Mouse (Mus musculus) urinary bladder, postnatal 36 days (tissue): ENCODE measurements around the gene Six3.

Experiments
- DNase-seq, 2 experiments: peaks; one replicate each; pipeline ENCODE4 v3.0.0; 2022; ENCODE audit warnings: low spot score in 2 of 2, mixed read lengths in 1 of 2

The Six3 gene

DNA sequence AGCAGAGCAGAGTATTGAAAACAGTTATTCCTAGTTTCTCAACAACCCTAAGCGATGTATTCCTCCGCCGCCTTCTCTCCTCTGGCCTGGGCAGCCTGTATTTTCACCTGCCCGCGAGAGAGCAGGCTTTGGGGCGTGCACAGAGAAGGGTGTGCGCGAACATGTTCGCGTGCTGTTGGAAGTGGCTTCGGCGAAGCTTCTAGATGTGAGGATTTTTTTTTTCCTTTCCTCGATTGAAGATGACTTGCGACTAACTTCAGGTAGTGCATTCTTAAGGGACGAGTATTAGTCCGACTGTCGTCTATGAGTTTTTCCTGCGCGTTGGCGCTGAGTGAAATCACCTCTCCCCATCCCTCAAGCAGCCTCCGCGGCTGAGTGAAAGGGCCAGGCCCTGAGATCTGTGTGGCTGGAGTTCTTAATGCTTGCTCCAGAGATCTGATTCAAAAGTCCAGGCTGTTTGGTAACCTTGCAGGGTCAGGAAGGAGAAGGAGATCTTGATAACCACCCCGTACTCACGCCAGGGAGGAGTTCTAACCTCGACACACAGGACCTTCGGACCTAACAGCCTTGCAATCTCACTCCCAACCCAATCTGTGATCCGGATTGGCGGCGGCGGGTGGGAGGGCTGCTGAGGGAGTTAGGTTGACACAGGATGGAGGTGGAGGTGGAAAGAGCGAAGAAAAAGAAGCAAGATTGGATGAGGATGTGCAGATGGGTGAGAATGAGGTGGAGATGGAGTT lies 712 bp upstream of the Six3 start:
- DNase-seq: no peak

DNA sequence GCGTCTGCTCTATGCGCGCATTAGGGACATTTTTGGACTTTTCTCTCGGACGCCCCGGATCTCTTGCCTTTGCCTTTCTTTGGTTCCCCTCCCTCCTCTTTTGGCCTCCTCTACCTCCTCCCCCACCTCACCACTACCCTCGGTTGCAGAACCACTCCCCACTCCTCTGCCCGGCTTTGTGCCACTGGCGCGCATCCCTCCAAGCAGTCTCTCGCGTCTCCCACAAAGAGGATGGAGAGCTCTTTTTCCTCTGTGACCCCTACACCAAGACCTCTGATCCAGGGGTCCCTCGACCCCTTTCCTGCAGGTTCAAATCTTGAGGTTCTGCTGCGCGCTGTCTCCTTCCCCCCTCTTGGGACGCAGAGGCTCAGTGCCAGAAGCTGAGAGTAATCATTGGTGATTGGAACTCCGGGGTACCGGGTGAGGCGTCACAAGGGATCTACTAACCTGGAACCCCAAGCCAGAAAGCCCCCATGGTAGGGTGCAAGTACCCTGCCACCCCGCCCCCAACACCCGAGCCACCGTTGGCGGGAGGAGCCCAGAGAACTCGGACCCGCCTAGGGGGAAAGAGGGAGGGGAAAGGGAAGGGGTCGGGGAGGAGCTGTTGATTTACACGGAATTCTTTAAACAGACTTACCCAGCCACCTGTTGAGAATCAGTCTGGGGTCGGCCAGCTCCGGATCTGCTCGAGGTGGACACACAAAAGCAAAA lies 758 bp downstream of the Six3 start:
- no peak for DNase-seq

DNA sequence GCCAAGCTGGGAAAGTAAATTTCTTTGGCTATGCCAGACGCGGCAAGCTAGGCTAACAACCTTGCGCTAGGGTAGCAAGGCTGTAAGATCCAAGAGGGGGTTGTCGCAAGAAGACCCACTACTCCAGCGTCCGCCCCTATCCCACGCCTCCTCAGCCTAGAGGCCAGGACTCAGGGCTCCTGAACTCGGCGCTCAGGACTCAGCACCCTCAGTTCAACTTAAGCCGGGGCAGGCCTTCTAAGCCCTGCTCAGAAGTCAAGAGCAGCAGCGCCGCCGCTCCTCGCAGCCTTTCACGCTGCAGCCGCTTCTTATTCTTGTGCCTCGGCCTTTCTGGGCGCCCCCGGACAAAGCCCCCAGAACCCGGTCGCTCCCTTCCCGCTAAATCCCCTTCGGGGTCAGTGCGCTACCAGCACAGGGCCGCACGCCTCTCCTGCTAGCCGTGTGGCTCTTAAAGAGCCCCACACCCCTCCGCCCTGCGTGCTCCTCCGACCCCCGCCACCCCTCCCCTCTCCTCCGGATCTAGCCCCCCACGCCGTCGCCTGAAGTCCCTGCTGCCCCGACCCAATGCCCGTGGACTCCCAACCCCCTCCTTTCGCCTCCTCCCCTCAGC lies 1.4 kb downstream of the Six3 start:
- no peak for DNase-seq

DNA sequence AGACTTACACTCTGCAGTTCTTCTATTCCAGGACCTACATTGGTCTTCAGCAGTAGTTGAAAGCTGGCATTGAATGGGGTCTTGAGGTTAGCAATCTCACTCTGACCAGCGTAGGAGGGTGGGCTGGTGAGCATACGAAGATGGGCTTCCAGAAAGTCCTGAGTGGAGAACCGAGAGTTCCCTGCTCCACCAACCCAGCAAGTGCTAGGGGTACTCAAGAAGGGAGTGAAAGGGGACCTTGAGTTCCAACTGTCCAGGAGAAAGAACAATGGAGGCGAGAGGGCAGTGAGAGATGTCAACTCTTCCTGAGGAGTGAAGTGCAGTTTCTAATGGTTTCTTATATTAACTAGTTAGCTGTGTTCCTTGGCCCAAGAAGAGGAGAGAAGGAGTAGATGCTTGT lies 2.2 kb downstream of the Six3 start:
- DNase-seq: no peak

DNA sequence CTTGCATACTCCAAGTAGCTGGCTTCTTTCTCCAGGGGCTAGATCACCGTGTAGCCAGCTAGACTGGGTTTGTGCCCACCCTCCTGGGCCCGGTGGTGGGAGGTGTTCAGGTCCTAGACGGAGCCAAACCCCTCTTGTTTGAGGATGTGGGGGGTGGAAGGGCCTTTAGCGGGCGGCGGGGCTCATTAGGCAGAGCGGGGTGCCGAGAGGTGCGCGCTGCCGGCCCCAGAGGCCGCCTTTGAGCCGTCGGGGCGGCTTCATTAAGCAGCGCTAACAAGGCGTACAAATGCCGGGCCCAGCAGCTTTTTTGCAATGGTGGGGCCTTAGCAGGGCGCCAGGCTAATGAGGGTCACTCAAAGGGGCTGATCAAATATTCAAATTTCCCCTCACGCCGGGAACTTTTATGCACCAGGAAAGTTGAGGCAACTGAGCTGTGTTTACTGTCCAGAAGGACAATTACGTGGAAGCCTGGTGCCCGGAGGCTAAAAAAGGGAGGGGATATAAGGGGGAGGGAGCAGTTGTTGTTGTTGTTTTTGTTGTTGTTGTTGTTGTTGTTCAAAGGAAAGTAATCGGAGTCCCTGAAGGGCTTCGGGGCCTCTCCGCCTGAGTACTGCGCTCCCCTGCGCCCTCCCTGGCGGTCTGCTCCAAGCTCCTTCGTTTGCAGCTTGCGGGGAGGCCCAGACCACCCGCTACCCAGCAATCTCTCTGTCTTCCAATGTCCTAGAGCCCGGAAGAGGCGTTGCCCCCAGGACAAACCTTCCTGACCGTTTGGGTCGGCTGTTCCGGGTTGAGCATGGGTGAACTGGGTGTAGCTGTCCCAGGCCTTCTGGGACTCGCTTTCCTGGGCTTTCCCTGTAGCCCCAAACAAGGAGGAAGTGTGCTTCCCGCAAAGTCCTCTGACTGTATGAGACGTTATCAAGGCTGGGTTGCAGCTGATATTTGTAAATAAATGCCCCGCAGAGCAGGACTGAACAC lies 3.4 kb downstream of the Six3 start:
- no peak for DNase-seq

DNA sequence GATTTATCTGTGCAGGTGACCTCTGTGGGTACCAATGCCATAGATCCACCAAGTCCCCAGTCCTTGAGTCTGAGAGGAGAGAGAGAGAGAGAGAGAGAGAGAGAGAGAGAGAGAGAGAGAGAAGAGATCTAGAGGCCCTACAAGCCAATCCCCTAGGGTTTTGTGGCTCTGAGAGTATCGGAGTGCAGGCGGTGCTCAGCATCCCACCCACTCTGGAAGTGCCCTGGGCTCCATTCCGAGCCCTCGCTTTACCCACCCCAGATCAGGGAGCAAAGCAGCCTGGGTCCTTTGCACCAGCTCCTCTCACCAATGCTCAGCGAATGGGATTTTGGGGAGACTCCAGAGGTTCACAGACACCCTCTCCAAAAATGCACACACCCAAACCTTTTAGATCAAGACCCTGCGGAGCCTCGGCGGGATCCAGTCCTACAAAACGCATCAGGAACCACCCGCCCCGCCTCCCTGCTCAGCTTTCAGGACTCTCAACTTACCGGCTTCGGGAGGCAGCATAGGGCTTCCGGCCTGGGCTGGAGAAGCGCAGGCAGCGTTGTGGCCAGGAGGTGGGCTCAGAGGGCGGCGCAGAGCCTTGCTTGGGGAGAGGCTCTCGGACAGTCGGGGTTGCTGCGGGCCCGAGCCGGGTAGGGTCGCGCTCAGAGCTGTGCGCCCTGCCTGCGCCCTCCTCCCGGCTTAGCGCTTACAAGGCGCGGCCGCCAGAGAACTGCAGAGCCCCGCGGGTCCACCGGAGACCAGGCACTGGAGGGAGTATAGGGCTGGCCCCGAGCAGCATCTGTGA lies 4.4 kb downstream of the Six3 start:
- DNase-seq: no peak

DNA sequence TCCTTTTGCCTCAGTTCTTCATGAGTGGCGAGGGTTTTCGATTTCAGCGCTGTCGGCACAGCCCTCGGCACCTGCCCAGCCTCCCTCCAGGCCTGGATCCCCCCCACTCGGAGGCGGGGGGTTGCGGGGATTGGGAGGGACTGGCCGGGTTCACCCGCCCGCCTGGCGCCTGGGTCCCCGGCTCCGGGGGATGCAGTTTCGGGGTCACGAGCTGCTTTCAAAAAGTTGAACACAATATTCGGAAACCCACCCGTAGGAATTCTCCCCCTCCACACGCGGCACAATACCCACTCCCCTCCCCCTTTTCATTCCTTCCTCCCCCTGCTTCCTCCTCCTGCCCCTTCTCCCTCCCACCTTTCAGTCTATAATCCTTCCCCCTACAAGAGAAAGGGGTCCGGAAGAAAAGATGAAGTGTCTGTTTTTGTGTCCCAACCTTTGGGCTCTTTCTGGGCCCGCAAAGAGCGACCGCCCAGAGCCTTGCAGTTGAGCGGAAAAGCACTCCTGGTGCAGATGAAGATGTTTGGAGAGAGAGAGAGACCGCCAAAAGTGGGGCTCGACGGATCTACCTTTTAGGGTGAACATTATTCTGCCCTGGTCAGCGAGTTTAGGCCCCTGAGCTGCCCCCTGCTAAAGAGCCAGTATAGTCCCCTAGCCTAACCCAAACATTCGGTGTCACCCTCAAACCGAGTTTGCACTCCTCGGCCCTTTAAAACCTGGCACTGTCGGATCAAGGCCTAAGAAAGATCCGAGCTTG lies 5.1 kb downstream of the Six3 start:
- DNase-seq: no peak

DNA sequence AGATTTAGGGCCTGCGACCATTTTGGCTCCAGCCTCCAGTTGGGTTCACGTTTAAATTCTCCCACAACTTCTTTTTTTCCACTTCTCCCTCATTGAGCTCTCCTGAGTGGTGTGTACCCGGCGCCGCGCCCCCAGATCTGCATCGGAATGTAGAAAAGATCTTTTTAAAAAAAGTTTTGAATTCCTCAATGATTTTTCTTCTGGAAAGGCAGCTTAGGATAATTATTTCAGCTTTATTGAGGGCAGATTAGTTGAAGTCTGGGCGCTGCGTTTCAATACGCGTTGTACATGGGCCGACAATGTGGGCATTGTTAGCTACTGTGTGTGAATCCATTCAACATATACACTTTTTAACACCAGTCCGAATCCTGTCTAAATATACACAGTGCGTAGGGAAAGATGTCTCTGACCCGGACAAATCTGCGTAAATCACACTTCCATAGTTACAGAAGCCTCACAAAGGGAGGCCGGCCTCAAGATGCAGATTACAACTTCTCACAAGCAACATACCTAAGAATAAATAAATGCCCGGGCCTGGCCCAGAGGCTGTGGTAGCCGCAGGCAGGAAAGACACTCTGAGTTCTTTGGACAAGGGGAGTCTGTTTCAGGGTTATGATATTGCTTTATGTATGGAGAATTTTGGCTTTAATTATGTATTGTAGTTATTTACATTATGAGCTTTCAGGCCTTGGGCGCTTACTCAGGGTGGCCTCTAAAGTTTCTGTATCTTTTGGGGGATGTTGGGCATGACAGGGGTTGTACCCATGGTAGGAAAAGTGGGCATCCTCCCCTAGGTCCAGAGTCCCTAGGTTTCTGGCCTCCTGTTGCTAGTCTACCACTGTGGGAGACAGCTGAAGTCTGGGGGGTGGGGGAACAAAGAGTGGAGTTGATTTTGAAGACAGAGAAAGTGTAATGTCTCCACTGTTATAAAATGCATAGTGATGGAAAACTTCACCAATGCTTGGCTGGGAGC lies 6.0 kb downstream of the Six3 start:
- no peak for DNase-seq

DNA sequence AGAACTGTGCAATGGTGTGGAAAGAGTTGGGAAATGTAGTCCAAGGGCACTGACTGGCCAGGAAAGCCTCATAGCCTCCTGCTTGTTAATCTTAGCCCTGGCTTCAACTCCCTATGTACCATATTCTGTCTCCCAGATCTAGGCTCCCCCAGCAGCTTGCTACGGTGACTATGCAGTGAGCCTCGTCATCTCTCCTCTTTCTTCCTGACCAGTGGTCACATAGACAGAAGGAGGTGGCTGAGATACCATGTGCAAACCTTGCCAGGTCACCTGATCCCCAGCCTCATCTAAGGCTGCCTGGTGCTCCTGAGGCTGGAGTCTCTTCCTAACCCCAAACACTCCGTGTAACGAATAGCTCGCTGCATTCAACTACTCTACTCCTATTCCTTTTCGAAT lies 6.7 kb downstream of the Six3 start:
- no peak for DNase-seq

DNA sequence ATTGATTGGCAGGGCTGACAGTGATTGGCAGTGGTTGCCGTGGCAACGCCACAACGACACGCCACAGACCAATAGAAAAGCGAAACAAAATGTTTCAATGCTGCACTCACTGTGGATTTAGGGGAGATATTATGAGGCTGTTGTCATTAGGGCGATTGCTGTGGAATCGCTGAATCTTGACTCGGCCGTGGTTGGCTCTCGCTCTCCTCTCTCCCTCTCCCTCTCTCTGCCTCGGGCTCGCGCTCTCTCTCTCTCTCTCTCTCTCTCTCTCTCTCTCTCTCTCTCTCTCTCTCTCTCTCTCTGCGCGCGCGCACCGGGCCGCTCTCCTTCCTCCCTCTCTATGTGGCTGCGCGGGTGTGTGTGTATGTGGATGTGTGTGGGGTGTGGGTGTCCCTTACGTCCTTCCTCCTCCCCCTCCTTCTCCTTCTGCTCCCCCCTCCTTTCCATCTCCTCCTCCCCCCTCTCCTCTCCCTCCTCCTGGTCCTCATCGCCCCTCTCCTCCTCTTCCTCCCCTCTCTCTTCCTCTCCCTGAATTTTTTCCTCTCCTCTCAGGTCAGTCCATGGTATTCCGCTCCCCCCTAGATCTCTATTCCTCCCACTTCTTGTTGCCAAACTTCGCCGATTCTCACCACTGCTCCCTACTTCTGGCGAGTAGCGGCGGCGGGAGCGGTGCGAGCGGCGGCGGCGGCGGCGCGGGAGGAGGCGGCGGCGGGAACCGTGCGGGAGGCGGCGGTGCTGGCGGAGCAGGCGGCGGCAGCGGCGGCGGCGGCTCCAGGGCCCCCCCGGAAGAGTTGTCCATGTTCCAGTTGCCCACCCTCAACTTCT lies 7.5 kb downstream of the Six3 start:
- DNase-seq: no peak

DNA sequence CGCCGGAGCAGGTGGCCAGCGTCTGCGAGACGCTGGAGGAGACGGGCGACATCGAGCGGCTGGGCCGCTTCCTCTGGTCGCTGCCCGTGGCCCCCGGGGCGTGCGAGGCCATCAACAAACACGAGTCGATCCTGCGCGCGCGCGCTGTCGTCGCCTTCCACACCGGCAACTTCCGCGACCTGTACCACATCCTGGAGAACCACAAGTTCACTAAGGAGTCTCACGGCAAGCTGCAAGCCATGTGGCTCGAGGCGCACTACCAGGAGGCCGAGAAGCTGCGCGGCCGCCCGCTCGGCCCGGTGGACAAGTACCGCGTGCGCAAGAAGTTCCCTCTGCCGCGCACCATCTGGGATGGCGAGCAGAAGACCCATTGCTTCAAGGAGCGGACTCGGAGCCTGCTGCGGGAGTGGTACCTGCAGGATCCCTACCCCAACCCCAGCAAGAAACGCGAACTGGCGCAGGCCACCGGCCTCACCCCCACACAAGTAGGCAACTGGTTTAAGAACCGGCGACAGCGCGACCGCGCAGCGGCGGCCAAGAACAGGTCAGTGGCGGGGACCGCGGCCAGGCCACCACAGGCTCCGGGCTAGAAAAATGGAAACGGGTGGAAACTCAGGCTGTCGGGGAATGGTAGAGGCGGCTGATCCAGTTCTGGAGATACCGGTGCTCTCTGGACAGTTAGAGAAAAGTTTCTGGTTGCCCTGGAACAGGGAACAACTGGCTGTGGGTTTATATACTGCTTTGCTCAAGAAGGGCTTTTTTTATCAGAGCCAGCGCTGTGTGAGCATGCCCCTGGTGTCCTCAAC lies 8.3 kb downstream of the Six3 start:
- DNase-seq: no peak

DNA sequence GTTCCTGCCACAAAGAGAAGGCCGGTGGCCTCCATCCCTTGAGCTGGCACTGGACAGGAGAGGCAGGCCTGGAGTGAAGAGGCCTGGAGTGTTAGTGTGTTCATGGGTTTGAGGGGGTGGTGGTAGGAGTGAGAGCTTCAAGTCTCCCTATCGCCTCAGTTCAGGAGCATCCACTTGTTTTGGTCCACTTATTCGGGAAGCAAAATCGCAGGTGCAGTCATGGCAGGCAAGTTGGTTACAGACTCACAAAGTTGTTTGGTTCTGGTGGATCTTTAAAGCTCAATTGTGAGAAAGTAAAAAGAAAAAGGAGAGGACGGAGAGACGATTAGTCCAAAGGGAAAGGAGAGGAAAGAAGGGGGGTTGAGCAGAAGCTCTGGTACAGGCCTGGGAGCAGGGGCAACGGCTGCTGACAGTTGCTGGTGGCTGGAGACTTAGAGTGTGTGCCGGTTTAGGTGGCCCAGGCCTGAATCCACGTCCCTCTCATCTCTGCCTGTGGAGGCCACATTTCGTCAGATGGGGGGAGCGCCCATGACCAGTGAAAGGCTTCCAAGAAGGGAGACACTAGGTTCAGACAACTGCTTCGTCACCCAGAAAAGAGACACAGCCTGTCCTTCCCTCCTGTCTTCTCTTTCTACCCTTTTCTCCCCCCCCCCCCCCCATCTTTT lies 9.2 kb downstream of the Six3 start:
- no peak for DNase-seq

DNA sequence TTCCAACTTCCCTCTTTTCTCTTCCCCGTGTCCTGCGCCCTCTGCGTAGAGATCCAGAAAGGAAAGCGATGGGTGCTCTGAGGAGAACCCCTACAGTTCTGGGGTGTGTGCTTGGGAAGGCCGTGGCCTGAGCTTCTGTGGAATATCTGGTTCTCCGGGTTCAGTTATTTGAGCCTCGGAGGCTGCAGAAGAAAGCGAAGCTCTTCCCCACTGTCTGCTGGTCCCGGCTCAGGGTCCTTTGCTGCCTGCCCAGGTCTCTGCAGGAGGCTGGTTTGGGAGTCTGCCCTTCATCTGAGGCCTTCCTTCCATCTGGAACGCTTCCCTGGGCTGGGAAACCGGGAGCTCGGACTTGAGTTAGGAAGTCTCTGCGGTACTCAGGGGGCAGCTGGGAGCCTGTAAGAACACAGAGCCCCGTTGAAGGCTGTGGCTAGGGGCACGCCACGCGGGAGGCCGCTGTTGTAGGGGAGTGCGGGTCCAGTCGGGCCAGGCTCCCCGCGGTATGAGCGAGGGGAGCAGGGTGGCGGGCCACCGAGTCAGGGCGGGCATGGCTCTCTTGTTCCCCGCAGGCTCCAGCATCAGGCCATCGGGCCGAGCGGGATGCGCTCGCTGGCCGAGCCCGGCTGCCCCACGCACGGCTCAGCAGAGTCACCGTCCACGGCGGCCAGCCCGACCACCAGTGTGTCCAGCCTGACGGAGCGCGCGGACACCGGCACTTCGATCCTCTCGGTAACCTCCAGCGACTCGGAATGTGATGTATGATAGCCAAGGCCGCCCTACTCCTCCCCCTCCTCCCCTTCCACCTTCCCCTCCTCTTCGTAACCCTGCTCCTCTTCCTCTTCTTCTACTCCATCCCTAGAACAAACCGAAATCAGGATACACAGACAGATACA lies 10.0 kb downstream of the Six3 start:
- no peak for DNase-seq

DNA sequence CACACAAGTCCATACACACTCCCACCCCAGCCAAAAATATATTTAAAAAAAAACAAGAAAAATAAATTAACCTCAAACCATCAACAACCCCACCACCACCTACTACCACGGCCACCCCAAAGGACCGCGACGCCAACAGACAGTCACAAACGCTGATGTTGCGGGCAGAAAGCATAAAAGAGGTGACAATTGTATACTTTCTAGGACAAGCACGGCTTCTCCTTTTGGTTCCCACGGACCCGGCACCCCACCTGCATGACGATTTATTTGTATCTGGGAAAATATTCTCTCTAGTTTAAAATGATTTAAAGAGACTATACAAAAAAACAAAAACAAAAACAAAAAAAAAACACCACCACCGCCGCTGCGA lies 10.6 kb downstream of the Six3 start:
- DNase-seq: no peak

DNA sequence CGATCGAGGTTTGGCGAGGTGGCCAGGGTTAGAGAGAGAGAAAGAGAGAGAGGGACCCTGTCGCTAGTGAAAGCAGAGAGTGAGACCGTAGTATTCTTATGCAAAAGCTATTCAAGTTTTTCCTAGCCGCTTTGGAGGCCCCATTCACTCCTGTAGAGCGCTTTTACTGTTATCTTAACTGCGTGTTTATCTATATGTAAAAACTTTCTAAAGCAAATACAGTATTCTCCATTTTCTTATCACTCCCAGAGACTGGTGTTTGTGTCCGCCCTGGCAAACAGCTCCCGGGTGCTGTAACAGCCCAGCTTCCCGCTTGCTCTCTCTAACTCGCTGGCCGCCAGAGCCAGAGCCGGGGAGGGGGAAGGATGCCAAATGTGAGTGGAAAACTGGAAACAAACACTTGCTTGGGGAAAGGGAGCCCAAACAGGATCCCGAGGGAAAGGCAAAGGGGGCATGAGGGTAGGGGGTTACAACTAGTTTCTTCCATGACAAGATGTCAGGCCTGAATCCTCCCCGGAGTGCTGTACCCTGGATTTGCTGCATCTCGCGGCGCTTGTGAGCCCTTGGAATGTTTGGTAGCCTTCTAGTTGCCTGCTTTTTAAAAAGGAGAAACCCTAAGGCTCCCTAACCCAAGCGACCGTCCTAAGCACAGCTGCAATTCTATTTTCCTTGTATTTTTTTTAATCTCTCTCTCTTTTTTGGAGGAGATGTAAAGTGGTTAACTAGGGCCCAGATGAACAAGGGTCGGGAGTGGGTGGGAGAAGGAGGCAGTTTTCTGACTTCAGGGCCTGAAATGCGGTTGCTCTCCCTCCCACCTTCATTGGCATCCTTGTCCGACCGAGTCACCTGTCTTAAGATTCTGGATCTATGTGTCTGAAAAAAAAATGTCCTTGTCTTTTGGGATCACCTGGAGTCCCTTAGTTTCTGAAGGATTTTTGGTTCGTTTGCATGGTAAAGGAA lies 11.9 kb downstream of the Six3 start:
- no peak for DNase-seq
